Mouse (Mus musculus) myocyte (in vitro differentiated cells): ENCODE results near the gene Mfap5.

Experiments
- E2F4 ChIP-seq: IDR thresholded peaks from one replicate; pipeline ENCODE4 v1.6.1; 2011; ENCODE audit warnings: mild to moderate bottlenecking, control low read depth, moderate library complexity; ENCODE audit not compliant: insufficient read depth
- MAX ChIP-seq: IDR thresholded peaks from one replicate; pipeline ENCODE4 v1.6.1; 2011; ENCODE audit warnings: low read depth, mild to moderate bottlenecking, control low read depth
- MYOD1 ChIP-seq, 3 experiments: IDR thresholded peaks; one replicate each; pipeline ENCODE4 v1.6.1; 2011; ENCODE audit warnings: control low read depth in 2 of 3, low read depth in 2 of 3, mild to moderate bottlenecking in 2 of 3, moderate library complexity in 1 of 3; ENCODE audit not compliant: insufficient read length in 2 of 3, control insufficient read depth in 1 of 3
- MYOG ChIP-seq, 3 experiments: IDR thresholded peaks; one replicate each; pipeline ENCODE4 v1.6.1; 2011; ENCODE audit warnings: control low read depth in 2 of 3, low read depth in 2 of 3, mild to moderate bottlenecking in 2 of 3; ENCODE audit not compliant: insufficient read length in 2 of 3, control insufficient read depth in 1 of 3, insufficient read depth in 1 of 3
- POLR2A ChIP-seq: IDR thresholded peaks from one replicate; pipeline ENCODE4 v1.6.1; 2011; ENCODE audit warnings: low read depth, mild to moderate bottlenecking, control low read depth, moderate library complexity; ENCODE audit not compliant: insufficient read length
- POLR2AphosphoS2 ChIP-seq: IDR thresholded peaks from one replicate; pipeline ENCODE4 v1.6.1; 2011; ENCODE audit warnings: low read depth, control low read depth; ENCODE audit not compliant: insufficient read length
- REST ChIP-seq: IDR thresholded peaks from one replicate; pipeline ENCODE4 v1.6.1; 2011; ENCODE audit warnings: mild to moderate bottlenecking, control low read depth, moderate library complexity; ENCODE audit not compliant: insufficient read depth, insufficient read length
- TCF12 ChIP-seq: IDR thresholded peaks from one replicate; pipeline ENCODE4 v1.6.1; 2011; ENCODE audit warnings: mild to moderate bottlenecking, control low read depth; ENCODE audit not compliant: poor library complexity, insufficient read depth, severe bottlenecking
- USF1 ChIP-seq: IDR thresholded peaks from one replicate; pipeline ENCODE4 v1.6.1; 2011; ENCODE audit warnings: low read depth, mild to moderate bottlenecking, control low read depth, moderate library complexity

GRCm38 (mm10) chr6:122505041-122505440 lies 604 bp upstream of the Mfap5 start:
- no peak for TF ChIP-seq POLR2A
- TF ChIP-seq MYOG (IDR thresholded peaks at IDR 0.05; ENCODE audit: control insufficient read depth in 1 of 3, insufficient read depth in 1 of 3, insufficient read length in 2 of 3, low read depth in 2 of 3): no peak
- TF ChIP-seq MYOD1 (IDR thresholded peaks at IDR 0.05; ENCODE audit: control insufficient read depth in 1 of 3, insufficient read length in 2 of 3, low read depth in 2 of 3): no peak
- TF ChIP-seq POLR2AphosphoS2: no peak
- TF ChIP-seq REST: no peak
- no peak for TF ChIP-seq E2F4
- TF ChIP-seq USF1: no peak
- no peak for TF ChIP-seq MAX
- no peak for TF ChIP-seq TCF12
